Mouse (Mus musculus) limb, embryonic 12.5 days (tissue): Measurements from ENCODE around the gene Uba5. TPM values are rescaled to one million over a fixed set of nuclear protein-coding genes. Genes with fewer than 3 reads are reported as not detected.

Experiments used
- ATAC-seq: fragments of 200-750 bp; cut with Nextera tagmentation; 2 replicates; pipeline ENCODE4 v1.8.0; 2017; ENCODE audit warnings: low read depth, moderate TSS enrichment; ENCODE audit not compliant: insufficient number of reproducible peaks, insufficient read depth, low FRiP score, low TSS enrichment
- H3K27ac ChIP-seq: fragments of 300-500 bp; sonication (generic); 2 replicates; pipeline ENCODE4 v1.5.1; 2016; ENCODE audit warnings: mild to moderate bottlenecking, moderate library complexity
- H3K27me3 ChIP-seq: fragments of 300-500 bp; sonication (generic); 2 replicates; pipeline ENCODE4 v1.6.1; 2016; ENCODE audit warnings: mild to moderate bottlenecking, moderate library complexity
- H3K36me3 ChIP-seq: fragments of 300-500 bp; sonication (generic); 2 replicates; pipeline ENCODE4 v1.6.1; 2016; ENCODE audit warnings: mild to moderate bottlenecking, moderate library complexity
- H3K4me1 ChIP-seq: fragments of 300-500 bp; sonication (generic); replicated peaks from 2 replicates; pipeline ENCODE4 v1.6.1; 2016
- H3K4me2 ChIP-seq: fragments of 300-500 bp; sonication (generic); 2 replicates; pipeline ENCODE4 v1.6.1; 2016; ENCODE audit warnings: mild to moderate bottlenecking, moderate library complexity
- H3K4me3 ChIP-seq: fragments of 300-500 bp; sonication (generic); replicated peaks from 2 replicates; pipeline ENCODE4 v1.5.1; 2016; ENCODE audit warnings: mild to moderate bottlenecking
- H3K9ac ChIP-seq: fragments of 300-500 bp; sonication (generic); replicated peaks from 2 replicates; pipeline ENCODE4 v1.6.1; 2016; ENCODE audit warnings: mild to moderate bottlenecking, moderate library complexity
- H3K9me3 ChIP-seq: fragments of 300-500 bp; sonication (generic); 2 replicates; pipeline ENCODE4 v1.6.1; 2016; ENCODE audit warnings: mild to moderate bottlenecking, moderate library complexity
- WGBS: fragments of 180-500 bp; shearing (Covaris S2); methylation state at CpG from one replicate; pipeline ENCODE4 v1.1.7; 2016; 5-methylcytosine and 5-hydroxymethylcytosine counted together
- polyA plus RNA-seq: library from polyadenylated mRNA; unstranded; fragments of >200 nt; fragmentation: Nextera tagmentation; extraction: Ambion mirVana; gene quantifications from 2 replicates; pipeline ENCODE4 v1.2.1, GENCODE M21; 2016

Uba5 gene
- 61.9 and 66.4 TPM in 2 replicates for polyA plus RNA-seq

DNA sequence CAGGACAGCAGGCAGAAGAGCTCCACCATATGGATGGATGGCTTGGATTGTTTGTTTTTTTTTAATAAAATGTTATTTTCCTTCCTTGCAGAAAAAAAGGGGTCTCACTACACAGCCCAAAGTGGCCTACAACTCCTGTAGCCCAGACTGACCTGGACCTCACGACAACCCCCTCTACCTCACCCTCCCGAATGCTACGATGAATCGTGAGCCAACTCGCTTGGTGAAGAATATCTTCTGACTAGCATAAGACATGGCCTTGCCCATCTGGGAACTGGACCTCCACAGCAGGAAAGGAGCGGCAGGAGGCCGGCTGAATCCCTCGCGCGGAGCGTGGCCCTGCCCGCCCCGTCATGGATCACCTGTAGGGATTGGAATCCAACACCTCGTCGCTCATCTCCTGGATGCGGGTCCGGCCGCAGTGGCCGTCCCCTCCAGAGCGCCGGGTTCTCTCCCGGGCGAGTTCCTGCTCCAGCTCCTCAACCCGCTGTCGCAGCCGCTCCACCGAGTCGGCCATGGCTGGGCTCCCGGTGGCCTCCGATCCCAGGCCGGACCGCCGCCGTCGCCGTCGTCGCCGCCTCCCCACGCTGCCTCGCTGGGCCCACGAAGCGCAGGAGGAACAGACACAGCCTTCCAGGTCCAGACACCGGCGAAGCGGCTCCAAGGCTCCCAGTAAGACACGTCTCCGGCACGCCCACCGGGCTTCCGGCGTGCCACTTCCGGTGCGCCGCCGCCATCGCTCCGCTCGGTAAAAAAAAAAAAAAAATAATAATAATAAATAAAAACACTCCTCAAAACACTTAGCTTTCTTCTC is at the start of gene Uba5:
TSS of gene Uba5 (minus strand) at position 705 of the 814 bp plus-strand sequence.
- peak within 1 kb of the TSS; percentile 90 for H3K4me3 ChIP-seq
- H3K36me3 ChIP-seq = peaks cover 32% of the 10 kb centered on the region
- no peaks in the 10 kb centered on the region for H3K27me3 ChIP-seq
- peaks cover 18% of the 10 kb centered on the region for H3K4me1 ChIP-seq
- WGBS = under 1% methylated on average over 59 of the region's 59 CpGs
- no peaks in the 10 kb centered on the region for H3K9me3 ChIP-seq
- 0 out of 2 replicates have a peak within 1 kb of the TSS, but pooled peaks have one; percentile 32 for H3K27ac ChIP-seq
- peak; percentile 53; the same call in 1 of the 2 replicates for ATAC-seq
- peak within 1 kb of the TSS; percentile 72 for H3K9ac ChIP-seq
- H3K4me2 ChIP-seq = peak within 1 kb of the TSS; percentile 86

DNA sequence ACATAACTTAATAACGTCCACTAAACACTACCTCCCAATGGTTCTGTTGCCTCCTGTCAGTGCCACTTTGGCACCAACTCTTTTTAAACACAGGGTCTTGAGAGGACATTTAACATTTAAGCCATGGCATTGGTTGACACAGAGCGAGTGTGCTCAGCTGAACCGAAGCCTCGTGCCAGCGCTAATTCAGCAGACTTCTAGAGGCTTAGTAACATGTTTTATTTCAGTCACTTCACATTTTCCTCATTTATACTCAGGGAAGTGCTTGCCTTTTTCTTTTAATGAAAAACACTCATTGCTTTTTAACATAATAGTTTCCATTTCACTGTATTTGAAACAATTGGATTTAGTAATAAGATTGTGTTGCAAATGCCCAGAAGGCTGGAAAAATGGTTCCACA is 46.2 kb upstream of the Uba5 start:
- Histone ChIP-seq H3K27ac (no peak overlapping the region), H3K27me3 (no peaks in the 10 kb centered on the region), H3K9ac (no peak overlapping the region), H3K36me3 (no peaks in the 10 kb centered on the region), H3K9me3 (peaks cover 16% of the 10 kb centered on the region; the same call in 1 of the 2 replicates), H3K4me3 (no peak overlapping the region), H3K4me2 (no peak overlapping the region), H3K4me1 (no peaks in the 10 kb centered on the region)
- 85% methylated on average over 5 of the region's 5 CpGs for WGBS
- no peak for ATAC-seq

DNA sequence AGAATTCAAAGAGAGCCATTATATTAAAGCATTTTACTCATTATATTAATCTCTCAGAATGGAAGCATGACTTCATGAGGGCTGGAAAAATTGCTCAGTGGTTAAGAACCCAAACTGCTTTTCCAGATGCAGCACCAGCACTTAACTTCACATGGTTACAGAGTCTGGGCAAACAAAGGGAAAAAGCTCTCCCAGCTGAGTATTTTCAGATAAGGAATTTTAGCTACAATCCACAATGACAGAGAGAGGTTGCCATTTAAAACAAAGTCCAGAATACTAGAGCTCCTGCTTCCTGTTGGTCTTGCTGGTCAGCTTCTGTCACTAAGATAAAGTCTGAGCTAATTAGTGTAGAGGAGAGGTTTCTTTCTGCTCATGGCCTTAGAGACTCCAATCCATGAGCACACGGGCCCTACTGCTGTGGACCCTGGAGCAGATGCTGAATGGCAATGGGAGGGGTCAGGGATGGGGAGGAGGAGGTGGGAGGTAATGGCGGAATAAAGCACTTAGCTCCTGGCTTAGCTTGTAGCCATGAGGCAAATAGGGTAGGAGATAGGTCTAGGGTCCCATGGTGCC is 45.7 kb upstream of the Uba5 start:
- Histone ChIP-seq H3K27me3 (no peaks in the 10 kb centered on the region), H3K4me3 (no peak overlapping the region), H3K4me1 (no peaks in the 10 kb centered on the region), H3K4me2 (no peak overlapping the region), H3K27ac (no peak overlapping the region), H3K9me3 (peaks cover 16% of the 10 kb centered on the region; the same call in 1 of the 2 replicates), H3K36me3 (no peaks in the 10 kb centered on the region), H3K9ac (no peak overlapping the region)
- WGBS = 85% methylated on average over 2 of the region's 2 CpGs
- no peak for ATAC-seq

DNA sequence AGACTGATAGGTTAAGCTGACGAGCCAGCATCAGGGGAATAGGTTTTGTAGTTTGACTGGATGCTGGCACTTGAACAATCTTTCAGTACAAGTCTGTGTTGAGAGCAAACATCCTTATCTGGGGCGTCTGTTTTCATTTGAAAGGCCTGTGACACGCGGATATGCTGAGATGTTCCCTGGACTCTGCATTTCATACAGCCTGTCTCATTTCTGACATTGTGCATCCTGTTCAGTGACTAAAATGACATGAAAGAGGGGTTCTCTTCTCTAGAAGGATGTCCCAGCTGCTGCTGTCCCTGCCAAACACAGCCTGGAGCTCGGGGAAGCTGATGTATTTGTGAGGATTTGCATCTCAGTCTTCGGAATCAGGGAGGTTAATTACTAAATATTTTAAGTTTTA is 44.5 kb upstream of the Uba5 start:
- Histone ChIP-seq H3K4me1 (no peaks in the 10 kb centered on the region), H3K27me3 (no peaks in the 10 kb centered on the region), H3K9me3 (peaks cover 15% of the 10 kb centered on the region; the same call in 1 of the 2 replicates), H3K4me2 (no peak overlapping the region), H3K4me3 (no peak overlapping the region), H3K36me3 (no peaks in the 10 kb centered on the region), H3K9ac (no peak overlapping the region), H3K27ac (no peak overlapping the region)
- 84% methylated on average over 6 of the region's 6 CpGs for WGBS
- ATAC-seq = no peak

DNA sequence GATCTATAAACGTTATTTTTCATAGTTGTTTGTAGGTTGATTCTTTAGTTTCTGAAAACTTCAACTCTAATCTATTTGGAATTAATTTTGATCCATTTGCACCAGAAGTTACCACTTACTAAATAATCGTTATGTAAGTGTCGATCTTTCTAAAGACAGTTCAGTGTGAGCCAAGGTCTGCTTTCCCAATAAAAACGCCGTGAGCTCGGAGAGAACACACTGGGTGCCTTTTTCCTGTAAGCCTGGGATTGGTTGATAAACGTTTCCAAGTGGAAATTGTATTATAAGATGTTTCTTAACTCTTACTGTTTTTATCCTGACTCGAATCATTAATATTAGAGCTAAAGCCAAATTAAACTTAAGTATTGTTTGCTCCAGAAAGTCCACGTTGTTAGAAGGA is 44.0 kb upstream of the Uba5 start:
- Histone ChIP-seq H3K27ac (no peak overlapping the region), H3K4me3 (no peak overlapping the region), H3K4me2 (no peak overlapping the region), H3K36me3 (no peaks in the 10 kb centered on the region), H3K27me3 (no peaks in the 10 kb centered on the region), H3K9me3 (peaks cover 9% of the 10 kb centered on the region; the same call in 1 of the 2 replicates), H3K9ac (no peak overlapping the region), H3K4me1 (no peaks in the 10 kb centered on the region)
- ATAC-seq = no peak
- WGBS = 76% methylated on average over 9 of the region's 9 CpGs

DNA sequence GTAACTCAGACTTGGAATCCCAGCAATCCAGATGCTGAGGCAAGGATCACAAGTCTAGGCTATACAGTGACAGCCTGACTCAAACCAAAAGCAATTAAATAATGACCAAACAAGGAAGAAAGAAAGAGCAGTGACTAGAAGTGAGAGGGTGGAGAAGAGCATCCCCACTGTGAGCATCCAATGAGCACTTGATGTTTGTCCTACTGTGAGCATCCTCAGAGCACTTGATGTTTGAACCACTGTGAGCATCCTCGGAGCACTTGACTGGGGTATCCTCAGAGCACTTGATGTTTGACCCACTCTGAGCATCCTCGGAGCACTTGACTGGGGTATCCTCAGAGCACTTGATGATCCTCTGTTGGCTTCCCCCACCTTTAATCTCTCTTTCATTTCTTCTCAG is 42.1 kb upstream of the Uba5 start:
- Histone ChIP-seq H3K4me1 (no peaks in the 10 kb centered on the region), H3K36me3 (no peaks in the 10 kb centered on the region), H3K9me3 (no peaks in the 10 kb centered on the region), H3K4me2 (no peak overlapping the region), H3K4me3 (no peak overlapping the region), H3K27me3 (no peaks in the 10 kb centered on the region), H3K27ac (no peak overlapping the region), H3K9ac (no peak overlapping the region)
- WGBS = 86% methylated on average over 2 of the region's 2 CpGs
- no peak for ATAC-seq

DNA sequence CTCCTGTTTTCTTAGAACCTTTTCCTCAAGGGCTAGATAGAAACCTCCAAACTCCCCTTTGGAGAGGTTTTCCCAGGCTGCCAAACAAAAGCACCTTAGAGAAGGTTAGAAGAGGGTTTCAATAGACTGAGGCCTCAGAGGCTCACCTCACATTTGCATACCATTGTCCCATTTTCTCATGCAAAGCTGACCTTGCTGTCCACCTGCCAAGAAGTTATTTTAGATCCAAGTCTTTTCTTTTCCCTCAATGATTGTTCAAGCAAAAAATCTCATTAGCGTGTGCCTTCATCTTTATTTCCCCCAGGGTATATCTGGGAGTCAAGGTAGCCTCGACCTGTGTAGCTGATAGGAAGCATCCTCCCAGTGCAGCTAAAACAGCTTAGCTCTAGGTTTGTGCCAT is 40.0 kb upstream of the Uba5 start:
- H3K36me3 ChIP-seq = peaks cover 4% of the 10 kb centered on the region; the same call in 1 of the 2 replicates
- 49% methylated on average over 2 of the region's 2 CpGs for WGBS
- H3K27me3 ChIP-seq = no peaks in the 10 kb centered on the region
- H3K4me1 ChIP-seq = no peaks in the 10 kb centered on the region
- no peak overlapping the region for H3K9ac ChIP-seq
- no peak for ATAC-seq
- no peak overlapping the region for H3K4me2 ChIP-seq
- no peak overlapping the region for H3K4me3 ChIP-seq
- H3K27ac ChIP-seq = no peak overlapping the region
- H3K9me3 ChIP-seq = no peaks in the 10 kb centered on the region

DNA sequence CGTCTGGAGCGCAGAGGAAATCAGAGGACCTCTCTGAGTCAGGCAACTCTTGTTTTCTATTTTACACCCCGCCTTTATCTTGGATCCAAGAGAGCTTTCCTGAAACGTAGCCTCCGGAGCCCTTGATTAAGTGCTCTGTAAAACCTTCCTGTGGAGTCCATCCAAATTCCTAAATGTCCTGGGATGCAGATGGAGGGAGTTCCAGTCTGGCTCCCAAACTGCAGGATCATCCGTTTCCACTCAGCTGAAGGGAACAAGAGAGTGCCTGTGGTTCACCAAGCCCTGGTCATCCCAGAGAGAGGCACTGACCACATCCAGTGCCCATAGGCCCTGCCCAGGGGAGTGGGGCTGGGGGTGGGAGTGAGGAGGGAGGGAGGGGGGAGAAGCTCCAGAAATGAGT is 39.4 kb upstream of the Uba5 start:
- no peaks in the 10 kb centered on the region for H3K4me1 ChIP-seq
- peaks cover 4% of the 10 kb centered on the region; the same call in 1 of the 2 replicates for H3K36me3 ChIP-seq
- H3K27ac ChIP-seq = no peak overlapping the region
- no peak overlapping the region for H3K4me3 ChIP-seq
- H3K9ac ChIP-seq = no peak overlapping the region
- WGBS = 38% methylated on average over 6 of the region's 6 CpGs
- H3K4me2 ChIP-seq = no peak overlapping the region
- H3K27me3 ChIP-seq = no peaks in the 10 kb centered on the region
- ATAC-seq = no peak
- no peaks in the 10 kb centered on the region for H3K9me3 ChIP-seq

DNA sequence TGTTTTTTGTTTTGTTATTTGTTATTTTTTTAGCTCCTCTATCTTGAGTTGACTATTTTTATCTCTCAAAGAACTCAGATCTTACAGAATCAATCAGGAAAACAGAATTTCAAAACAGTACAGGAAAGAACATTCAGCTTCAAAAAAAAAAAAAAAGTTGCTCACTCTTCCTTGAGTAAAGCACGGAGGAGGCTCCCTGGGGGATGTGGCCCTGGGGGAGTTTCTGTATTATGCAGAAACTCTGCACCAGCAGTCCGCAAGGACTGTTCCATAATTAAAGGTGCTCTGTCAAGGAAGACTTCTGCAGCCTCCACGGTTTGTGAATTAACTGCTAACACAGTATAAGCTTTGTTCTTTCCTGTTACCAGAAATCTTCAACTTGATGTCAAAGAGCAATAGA is 38.5 kb upstream of the Uba5 start:
- no peak overlapping the region for H3K4me2 ChIP-seq
- ATAC-seq = no peak

DNA sequence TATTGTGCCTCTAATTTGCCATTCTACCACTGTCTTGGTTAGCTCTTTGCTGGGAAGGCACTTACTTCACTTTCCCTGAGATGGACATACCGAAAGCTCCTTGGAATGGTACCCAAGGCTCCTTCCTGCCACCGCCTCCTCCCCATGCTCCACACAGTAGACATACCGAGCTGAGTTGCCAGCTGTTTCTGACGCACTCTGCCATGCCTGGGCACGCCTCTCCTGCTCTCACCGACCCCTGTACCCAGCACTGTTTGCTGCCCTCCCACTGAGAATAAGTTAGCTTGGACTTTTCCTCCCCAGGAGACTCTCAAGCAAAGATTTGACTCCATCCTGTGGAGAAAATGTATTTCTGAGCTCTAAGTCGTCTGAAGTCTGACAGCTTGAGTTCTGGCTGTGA is 37.9 kb upstream of the Uba5 start:
- H3K9me3 ChIP-seq = no peaks in the 10 kb centered on the region
- WGBS = 64% methylated on average over 7 of the region's 7 CpGs
- H3K27me3 ChIP-seq = no peaks in the 10 kb centered on the region
- no peak overlapping the region for H3K27ac ChIP-seq
- no peak overlapping the region for H3K4me3 ChIP-seq
- ATAC-seq = no peak
- no peak overlapping the region for H3K4me2 ChIP-seq
- H3K4me1 ChIP-seq = no peaks in the 10 kb centered on the region
- peaks cover 4% of the 10 kb centered on the region; the same call in 1 of the 2 replicates for H3K36me3 ChIP-seq
- no peak overlapping the region for H3K9ac ChIP-seq

More for the DNA sequence above, 38.5 kb upstream of the Uba5 start:
- Histone ChIP-seq H3K9me3 (no peaks in the 10 kb centered on the region), H3K36me3 (peaks cover 4% of the 10 kb centered on the region; the same call in 1 of the 2 replicates), H3K4me1 (no peaks in the 10 kb centered on the region), H3K4me3 (no peak overlapping the region), H3K9ac (no peak overlapping the region), H3K27ac (no peak overlapping the region), H3K27me3 (no peaks in the 10 kb centered on the region)
- WGBS = 34% methylated on average over 3 of the region's 3 CpGs

DNA sequence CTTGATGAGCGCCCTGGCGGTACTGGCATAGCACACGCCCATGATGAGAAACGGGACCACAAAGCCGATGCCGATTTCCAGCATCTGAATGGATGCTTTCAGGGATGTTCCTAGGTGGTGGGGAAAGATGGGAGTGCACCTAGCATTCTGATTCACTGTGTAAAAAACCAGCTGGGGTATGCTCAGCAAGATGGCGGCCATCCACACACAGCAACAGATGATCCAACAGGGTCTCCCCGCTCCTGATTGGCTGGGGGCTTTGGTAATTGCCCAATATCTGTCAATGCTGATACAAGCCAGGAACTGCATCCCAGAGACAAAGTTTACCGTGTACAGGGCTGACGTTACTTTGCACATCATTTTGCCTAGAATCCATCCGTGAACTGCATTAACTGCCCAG is 36.1 kb upstream of the Uba5 start:
- 90% methylated on average over 11 of the region's 11 CpGs for WGBS
- H3K4me3 ChIP-seq = no peak overlapping the region
- no peak overlapping the region for H3K27ac ChIP-seq
- H3K27me3 ChIP-seq = no peaks in the 10 kb centered on the region
- H3K4me1 ChIP-seq = no peaks in the 10 kb centered on the region
- H3K9me3 ChIP-seq = no peaks in the 10 kb centered on the region
- ATAC-seq = no peak
- peaks cover 4% of the 10 kb centered on the region; the same call in 1 of the 2 replicates for H3K36me3 ChIP-seq
- no peak overlapping the region for H3K4me2 ChIP-seq
- H3K9ac ChIP-seq = no peak overlapping the region
